Mouse (Mus musculus) heart, adult 9 months (tissue): ENCODE measurements around the gene Chrnb1.

Experiments used
- DNase-seq, 2 experiments: peaks; one replicate each; pipeline ENCODE4 v3.0.0; 2022; ENCODE audit warnings: low spot score in 2 of 2

Gene Chrnb1

GRCm38 (mm10) chr11:69804652-69804940 lies 8.9 kb upstream of the Chrnb1 start:
- DNase-seq: peak; percentile 39 to 45

- peak; percentile 74 to 78 for DNase-seq
Measured at GRCm38 (mm10) chr11:69803786-69804651, 8.3 kb upstream of the Chrnb1 start.

DNA sequence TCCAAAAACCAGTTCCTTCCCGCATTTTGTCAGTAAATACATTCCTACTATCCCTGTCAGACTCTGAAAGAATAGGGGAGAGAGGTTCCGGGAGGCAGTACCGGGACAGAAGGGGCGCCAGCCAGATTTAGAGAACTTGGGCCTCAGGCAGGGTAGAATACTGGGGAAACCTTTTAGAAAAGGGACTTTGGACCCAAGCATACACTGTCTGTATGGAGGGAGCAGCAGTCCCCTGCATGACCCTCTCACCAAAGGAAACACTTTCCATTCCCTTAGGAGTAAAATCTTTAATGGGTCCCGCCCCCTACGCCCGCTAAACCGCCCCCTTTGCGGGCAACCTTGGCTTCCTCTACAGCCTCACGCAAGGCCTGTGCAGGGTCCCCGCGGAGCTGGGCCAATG lies 7.6 kb upstream of the Chrnb1 start:
- no peak for DNase-seq

- DNase-seq: peak; percentile 89
Measured at GRCm38 (mm10) chr11:69802648-69803105, 6.9 kb upstream of the Chrnb1 start.

GRCm38 (mm10) chr11:69801379-69801977 lies 5.7 kb upstream of the Chrnb1 start, which contains the start of gene Fgf11:
Gene Fgf11 (minus strand): TSS chr11:69801857.
- DNase-seq: no peak

DNA sequence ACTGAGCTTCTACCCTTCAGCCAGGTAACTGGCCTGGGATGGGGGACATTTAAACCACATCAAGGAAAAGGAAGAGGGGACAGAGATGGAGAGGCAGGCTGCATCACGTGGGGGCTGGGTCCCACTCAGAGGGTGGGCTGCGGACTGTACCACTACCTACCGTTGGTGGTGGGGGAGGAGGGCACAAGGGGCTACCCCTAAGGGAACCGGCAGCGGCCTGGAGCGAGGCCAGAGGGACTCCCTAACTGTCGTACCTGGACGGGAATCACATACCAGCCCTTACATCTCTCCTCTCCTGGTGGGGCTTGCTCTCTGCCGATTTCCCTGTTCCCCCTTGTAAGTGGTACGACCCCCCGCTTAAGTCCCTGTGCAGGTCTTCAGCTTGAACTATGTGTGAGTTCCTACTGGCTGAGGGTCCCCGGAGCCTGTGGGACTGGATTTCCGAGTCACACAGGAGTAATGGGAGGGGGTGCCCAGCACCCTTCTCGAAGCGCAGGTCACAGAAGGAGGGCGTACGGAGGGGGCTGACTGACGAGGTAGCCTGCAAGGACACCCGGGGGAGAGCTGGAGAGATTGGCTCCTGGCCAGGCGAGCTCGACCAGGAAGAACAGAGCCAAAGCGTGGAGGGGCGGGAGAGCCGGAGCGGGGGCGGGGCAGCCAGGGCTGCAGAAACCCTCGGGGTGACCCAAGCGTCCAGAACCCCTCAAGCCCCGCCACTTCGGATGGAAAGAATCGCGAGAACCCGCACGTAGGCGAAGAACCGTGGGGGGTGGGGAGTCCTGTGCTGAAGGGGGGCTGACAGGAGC lies 4.9 kb upstream of the Chrnb1 start:
- peak in 1 of 2 experiments; percentile 29 for DNase-seq

DNA sequence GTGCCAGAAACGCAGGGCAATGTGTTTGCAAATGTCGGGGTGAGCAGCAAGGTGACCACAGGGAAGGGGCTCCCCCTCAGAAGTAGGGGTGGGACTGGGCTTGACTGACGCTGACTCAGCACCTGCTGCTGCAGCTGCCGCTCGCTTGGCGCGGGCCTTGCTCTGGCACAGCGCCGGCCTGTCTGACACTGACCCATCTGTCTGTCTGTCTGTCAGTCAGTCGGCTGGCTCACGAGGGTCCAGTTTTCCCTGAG lies 4.3 kb upstream of the Chrnb1 start:
- DNase-seq: no peak

GRCm38 (mm10) chr11:69799394-69800137 lies 3.8 kb upstream of the Chrnb1 start:
- no peak for DNase-seq

GRCm38 (mm10) chr11:69797924-69798323 lies 2.2 kb upstream of the Chrnb1 start:
- DNase-seq: no peak

DNA sequence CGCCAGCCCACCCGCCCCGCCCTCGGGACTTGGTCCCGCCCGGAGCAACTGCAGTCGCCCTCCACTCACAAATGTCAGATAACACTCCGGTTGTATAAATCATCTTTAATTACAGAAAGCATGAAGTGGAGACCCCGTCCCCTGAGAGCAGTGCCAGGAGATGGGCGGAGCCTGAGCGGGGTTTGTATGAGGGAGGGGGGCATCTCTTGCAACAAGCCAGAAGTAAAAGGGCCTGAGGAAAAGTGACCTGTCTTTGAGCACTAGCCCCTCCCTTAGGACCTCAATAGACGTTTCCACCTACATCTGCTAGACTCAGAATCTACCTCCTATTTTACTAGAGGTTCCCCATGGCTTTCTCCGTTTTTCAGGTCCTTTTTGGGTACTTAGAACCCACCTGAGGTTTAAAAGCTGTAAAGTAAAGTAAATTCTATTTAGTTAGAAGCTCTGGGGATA lies 266 bp upstream of the Chrnb1 start:
- DNase-seq: no peak

GRCm38 (mm10) chr11:69793429-69793828 lies 2.3 kb downstream of the Chrnb1 start:
- no peak for DNase-seq

- DNase-seq: no peak
Measured at GRCm38 (mm10) chr11:69791420-69791819, 4.3 kb downstream of the Chrnb1 start.

GRCm38 (mm10) chr11:69789431-69789830 lies 6.3 kb downstream of the Chrnb1 start:
- no peak for DNase-seq

- DNase-seq: no peak
Measured at GRCm38 (mm10) chr11:69787306-69787705, 8.4 kb downstream of the Chrnb1 start.

DNA sequence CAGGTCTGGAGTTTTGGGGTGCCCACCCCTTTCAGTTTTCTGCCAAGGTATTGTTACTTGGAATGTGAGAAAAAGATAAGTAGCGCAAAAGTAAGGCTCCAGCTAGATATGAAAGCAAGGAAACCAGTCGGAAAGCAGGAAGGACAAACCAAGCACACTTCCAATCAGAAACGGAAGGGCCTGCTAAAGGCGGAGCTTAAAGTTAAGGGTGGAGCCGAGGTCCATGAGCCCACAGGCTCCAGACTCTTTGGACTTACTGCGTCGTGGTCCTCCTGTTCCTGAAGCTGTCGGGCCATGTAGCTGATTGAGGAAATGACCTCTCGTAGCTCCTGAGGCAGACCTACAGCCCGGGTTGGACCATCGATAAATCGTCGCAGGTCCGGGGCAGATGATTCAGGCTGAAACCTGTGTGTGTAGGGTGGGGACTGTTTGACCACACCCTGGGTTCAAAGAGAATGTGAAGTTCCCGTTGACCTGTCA lies 10.9 kb downstream of the Chrnb1 start:
- peak; percentile 74 to 80 for DNase-seq

- DNase-seq: no peak
Measured at GRCm38 (mm10) chr11:69781828-69782227, 13.9 kb downstream of the Chrnb1 start.

DNA sequence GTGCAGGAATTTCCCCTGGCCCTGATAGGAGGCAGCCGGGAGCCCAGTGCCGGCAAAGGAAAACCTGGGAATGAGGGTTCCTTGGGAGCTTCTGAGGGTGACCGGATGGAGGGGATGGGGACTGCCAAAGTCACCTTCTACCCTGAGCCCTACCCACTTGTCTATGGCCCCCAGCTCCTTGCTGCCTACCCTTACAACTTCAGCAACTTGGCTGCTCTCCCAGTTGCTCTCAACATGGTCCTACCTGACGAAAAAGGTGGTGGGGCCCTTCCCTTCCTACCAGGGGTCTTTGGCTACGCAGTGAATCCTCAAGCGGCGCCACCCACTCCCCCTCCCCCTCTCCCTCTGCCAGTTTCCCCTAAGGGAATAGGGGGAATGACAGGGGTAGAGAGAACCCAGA lies 16.8 kb downstream of the Chrnb1 start:
- no peak for DNase-seq

DNA sequence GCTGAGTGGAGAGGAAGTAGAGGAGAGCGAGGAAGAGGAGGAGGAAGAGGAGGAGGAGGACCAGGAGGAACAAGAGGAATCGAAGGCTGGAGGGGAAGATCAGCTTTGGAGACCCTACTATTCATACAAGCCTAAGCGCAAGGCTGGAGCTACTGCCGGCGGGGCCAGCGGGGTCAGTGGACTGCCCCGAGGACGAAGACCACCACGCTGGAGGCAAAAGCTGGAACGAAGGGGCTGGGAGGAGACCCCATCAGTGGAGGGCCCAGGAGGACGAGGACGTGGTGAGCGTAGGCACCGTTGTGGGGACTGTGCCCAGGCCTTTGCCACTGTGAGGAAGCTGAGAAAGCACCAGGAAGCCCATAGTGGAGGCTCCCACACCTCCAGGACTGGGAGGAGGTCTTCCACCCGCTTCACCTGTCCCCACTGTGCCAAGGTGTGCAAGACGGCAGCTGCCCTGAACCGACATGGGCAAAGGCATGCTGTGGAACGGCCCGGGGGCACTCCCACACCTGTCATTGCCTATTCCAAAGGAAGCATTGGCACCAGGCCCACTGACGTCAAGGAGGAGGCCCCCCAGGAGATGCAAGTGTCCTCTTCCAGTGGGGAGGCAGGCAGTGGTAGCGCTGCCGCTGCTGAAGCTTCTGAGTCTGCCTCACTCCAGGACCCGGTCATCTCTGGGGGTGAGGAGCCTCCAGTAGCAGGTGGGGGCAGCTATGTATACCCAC lies 17.3 kb downstream of the Chrnb1 start:
- no peak for DNase-seq

DNA sequence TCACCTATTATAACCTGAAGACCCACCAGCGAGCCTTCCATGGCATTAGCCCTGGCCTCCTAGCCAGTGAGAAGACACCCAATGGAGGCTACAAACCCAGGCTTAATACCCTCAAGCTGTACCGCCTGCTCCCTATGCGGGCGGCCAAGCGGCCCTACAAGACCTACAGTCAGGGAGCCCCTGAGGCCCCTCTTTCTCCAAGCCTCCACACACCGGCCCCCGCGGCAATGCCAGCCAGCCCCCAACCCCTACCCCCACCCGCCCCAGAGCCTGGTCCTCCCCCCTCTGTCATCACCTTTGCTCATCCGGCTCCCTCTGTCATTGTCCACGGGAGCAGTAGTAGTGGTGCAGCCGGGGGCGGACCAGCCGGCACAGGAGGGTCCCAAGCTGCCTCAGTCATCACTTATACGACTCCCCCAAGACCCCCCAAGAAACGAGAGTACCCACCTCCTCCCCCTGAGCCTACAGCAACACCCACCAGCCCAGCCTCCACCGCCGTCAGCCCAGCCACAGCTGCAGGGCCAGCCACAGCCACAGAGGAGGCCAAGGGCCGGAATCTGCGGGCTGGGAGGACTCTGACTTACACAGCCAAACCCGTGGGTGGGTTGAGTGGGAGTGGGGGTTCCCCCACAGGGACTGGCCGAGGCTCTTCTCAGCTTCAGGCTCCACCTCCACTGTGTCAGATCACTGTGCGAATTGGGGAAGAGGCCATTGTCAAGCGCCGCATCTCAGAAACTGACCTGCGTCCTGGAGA lies 18.1 kb downstream of the Chrnb1 start:
- no peak for DNase-seq

GRCm38 (mm10) chr11:69776488-69776887 lies 19.3 kb downstream of the Chrnb1 start:
- no peak for DNase-seq
